Mouse (Mus musculus): ENCODE measurements around the gene Hcfc1. TPM values are rescaled to one million over a fixed set of nuclear protein-coding genes. Genes with fewer than 3 reads are reported as not detected.

Gene Hcfc1
- 40.4 and 41.4 TPM in 2 replicates for polyA plus RNA-seq (2015; fragmentation: Nextera tagmentation; extraction: Ambion mirVana)

- H3K9ac ChIP-seq (replicated peaks): peak within 1 kb of the TSS; percentile 62
- ATAC-seq (ENCODE audit: low FRiP score): peak; percentile 83
- H3K27ac ChIP-seq (replicated peaks): peak within 1 kb of the TSS; percentile 98
- peak within 1 kb of the TSS; percentile 61 for H3K4me2 ChIP-seq
- H3K27me3 ChIP-seq (replicated peaks): no peaks in the 10 kb centered on the region
- H3K4me1 ChIP-seq: peaks cover 29% of the 10 kb centered on the region
- WGBS: 19% methylated on average over 55 of the region's 58 CpGs
- H3K4me3 ChIP-seq (replicated peaks): peak within 1 kb of the TSS; percentile 65
- H3K36me3 ChIP-seq: no peaks in the 10 kb centered on the region
- no peaks in the 10 kb centered on the region for H3K9me3 ChIP-seq (replicated peaks)
These were observed at the start of gene Hcfc1 for GRCm38 (mm10) chrX:73966248-73967176. TSS of gene Hcfc1 (minus strand) at chrX:73966357.

DNA sequence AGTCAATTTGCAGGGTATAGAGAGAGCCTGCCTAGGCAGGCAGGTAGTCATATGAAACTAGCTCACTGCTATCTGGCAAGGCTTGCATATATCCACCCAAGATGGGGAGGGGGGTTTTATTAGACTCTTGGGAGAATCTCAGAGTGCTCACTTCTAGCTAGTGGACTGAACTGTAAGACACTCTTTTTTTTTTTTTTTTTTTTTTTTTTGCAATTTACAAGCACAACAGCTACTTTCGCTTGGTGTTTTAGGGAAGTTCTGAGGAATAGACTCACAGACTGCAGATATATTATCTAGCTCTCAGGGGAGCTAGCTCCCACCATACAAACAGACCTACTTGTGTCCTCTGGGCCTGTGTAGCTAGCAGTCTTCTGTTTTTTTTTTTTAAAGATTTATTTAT lies 48.4 kb upstream of the Hcfc1 start:
- Histone ChIP-seq H3K36me3 (no peaks in the 10 kb centered on the region), H3K9me3 (replicated peaks) (no peaks in the 10 kb centered on the region), H3K9ac (replicated peaks) (no peak overlapping the region), H3K4me2 (no peak overlapping the region), H3K27me3 (replicated peaks) (no peaks in the 10 kb centered on the region), H3K27ac (replicated peaks) (no peak overlapping the region), H3K4me3 (replicated peaks) (no peak overlapping the region), H3K4me1 (no peaks in the 10 kb centered on the region)
- no peak for ATAC-seq (ENCODE audit: low FRiP score)
- WGBS: 92% methylated on average over 1 of the region's 1 CpGs

GRCm38 (mm10) chrX:74008063-74008462 lies 41.9 kb upstream of the Hcfc1 start:
- Histone ChIP-seq H3K36me3 (no peaks in the 10 kb centered on the region), H3K9me3 (replicated peaks) (no peaks in the 10 kb centered on the region), H3K9ac (replicated peaks) (no peak overlapping the region), H3K27me3 (replicated peaks) (no peaks in the 10 kb centered on the region), H3K4me1 (no peaks in the 10 kb centered on the region), H3K27ac (replicated peaks) (no peak overlapping the region), H3K4me2 (no peak overlapping the region), H3K4me3 (replicated peaks) (no peak overlapping the region)
- 28% methylated on average over 8 of the region's 8 CpGs for WGBS
- no peak for ATAC-seq (ENCODE audit: low FRiP score)

GRCm38 (mm10) chrX:74006401-74006800 lies 40.2 kb upstream of the Hcfc1 start:
- Histone ChIP-seq H3K9me3 (replicated peaks) (no peaks in the 10 kb centered on the region), H3K4me2 (no peak overlapping the region), H3K27me3 (replicated peaks) (no peaks in the 10 kb centered on the region), H3K36me3 (no peaks in the 10 kb centered on the region), H3K4me1 (no peaks in the 10 kb centered on the region), H3K9ac (replicated peaks) (no peak overlapping the region), H3K27ac (replicated peaks) (no peak overlapping the region), H3K4me3 (replicated peaks) (no peak overlapping the region)
- no peak for ATAC-seq (ENCODE audit: low FRiP score)
- 81% methylated on average over 21 of the region's 21 CpGs for WGBS

- H3K9me3 ChIP-seq (replicated peaks): no peaks in the 10 kb centered on the region
- H3K27me3 ChIP-seq (replicated peaks): no peaks in the 10 kb centered on the region
- H3K4me2 ChIP-seq: no peak overlapping the region
- H3K4me1 ChIP-seq: peaks cover 4% of the 10 kb centered on the region; the same call in 1 of the 2 replicates
- no peak for ATAC-seq (ENCODE audit: low FRiP score)
- H3K36me3 ChIP-seq: no peaks in the 10 kb centered on the region
- no peak overlapping the region for H3K9ac ChIP-seq (replicated peaks)
- WGBS: 68% methylated on average over 2 of the region's 2 CpGs
- H3K27ac ChIP-seq (replicated peaks): no peak overlapping the region
- no peak overlapping the region for H3K4me3 ChIP-seq (replicated peaks)
These were observed 37.5 kb upstream of the Hcfc1 start for GRCm38 (mm10) chrX:74003644-74004043.

DNA sequence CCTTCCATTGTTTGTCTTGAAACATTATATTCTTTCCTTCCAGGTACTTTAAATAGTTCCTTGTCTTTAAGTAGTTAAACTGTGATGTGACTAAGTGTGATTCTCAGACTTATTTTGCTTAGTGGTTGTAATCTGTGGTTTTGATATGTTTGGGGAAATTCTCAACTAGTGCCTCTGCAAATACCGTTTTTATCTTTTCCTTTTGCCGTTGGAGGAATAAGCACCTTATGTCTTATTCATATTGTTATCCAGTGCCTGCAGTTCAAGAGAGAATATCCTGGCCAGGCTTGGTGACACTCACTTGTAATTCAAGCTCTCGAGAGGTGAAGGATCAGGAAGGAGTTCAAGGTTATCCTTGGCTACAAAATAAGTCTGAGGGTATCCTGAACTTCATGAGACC lies 34.9 kb upstream of the Hcfc1 start:
- H3K9ac ChIP-seq (replicated peaks): no peak overlapping the region
- 95% methylated on average over 3 of the region's 3 CpGs for WGBS
- H3K4me2 ChIP-seq: no peak overlapping the region
- no peaks in the 10 kb centered on the region for H3K9me3 ChIP-seq (replicated peaks)
- ATAC-seq (ENCODE audit: low FRiP score): no peak
- H3K4me3 ChIP-seq (replicated peaks): no peak overlapping the region
- no peaks in the 10 kb centered on the region for H3K36me3 ChIP-seq
- no peak overlapping the region for H3K27ac ChIP-seq (replicated peaks)
- H3K4me1 ChIP-seq: peaks cover 6% of the 10 kb centered on the region; the same call in 1 of the 2 replicates
- H3K27me3 ChIP-seq (replicated peaks): no peaks in the 10 kb centered on the region

GRCm38 (mm10) chrX:73998911-73999869 lies 33.0 kb upstream of the Hcfc1 start:
- no peaks in the 10 kb centered on the region for H3K27me3 ChIP-seq (replicated peaks)
- H3K36me3 ChIP-seq: no peaks in the 10 kb centered on the region
- no peaks in the 10 kb centered on the region for H3K9me3 ChIP-seq (replicated peaks)
- H3K4me3 ChIP-seq (replicated peaks): no peak overlapping the region
- ATAC-seq (ENCODE audit: low FRiP score): peak; percentile 93
- H3K4me2 ChIP-seq: peak overlapping the region; percentile 35
- H3K9ac ChIP-seq (replicated peaks): no peak overlapping the region
- peak overlapping the region; percentile 78 for H3K27ac ChIP-seq (replicated peaks)
- WGBS: 19% methylated on average over 8 of the region's 8 CpGs
- peaks cover 6% of the 10 kb centered on the region; the same call in 1 of the 2 replicates for H3K4me1 ChIP-seq

- H3K36me3 ChIP-seq: no peaks in the 10 kb centered on the region
- H3K9ac ChIP-seq (replicated peaks): no peak overlapping the region
- no peaks in the 10 kb centered on the region for H3K4me1 ChIP-seq
- no peak overlapping the region for H3K4me2 ChIP-seq
- no peak overlapping the region for H3K4me3 ChIP-seq (replicated peaks)
- H3K9me3 ChIP-seq (replicated peaks): no peaks in the 10 kb centered on the region
- no peak overlapping the region for H3K27ac ChIP-seq (replicated peaks)
- no peak for ATAC-seq (ENCODE audit: low FRiP score)
- no peaks in the 10 kb centered on the region for H3K27me3 ChIP-seq (replicated peaks)
- 70% methylated on average over 1 of the region's 1 CpGs for WGBS
These were observed 11.6 kb upstream of the Hcfc1 start for GRCm38 (mm10) chrX:73977783-73978182.

DNA sequence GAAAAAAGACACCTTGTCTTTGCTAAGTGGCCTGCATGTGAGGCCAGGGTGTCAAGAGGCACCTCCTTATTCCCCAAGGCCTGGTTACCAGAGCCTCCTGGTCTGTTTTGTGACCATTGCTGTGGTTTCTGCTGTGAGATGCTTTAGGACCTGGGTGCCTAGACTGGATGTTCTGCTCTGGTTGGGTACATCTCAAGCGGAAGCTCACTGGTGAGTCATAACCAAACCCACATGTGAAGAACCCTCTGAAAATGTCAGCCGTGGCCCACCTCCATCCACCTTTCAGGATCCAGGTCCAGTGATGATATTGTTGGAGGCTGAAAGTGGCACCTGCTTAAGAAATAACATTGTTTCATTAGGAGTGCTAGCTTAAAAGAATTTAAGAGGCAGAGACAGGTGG lies 10.1 kb upstream of the Hcfc1 start:
- Histone ChIP-seq H3K27ac (replicated peaks) (no peak overlapping the region), H3K9me3 (replicated peaks) (no peaks in the 10 kb centered on the region), H3K27me3 (replicated peaks) (no peaks in the 10 kb centered on the region), H3K36me3 (no peaks in the 10 kb centered on the region), H3K4me2 (no peak overlapping the region), H3K4me1 (no peaks in the 10 kb centered on the region), H3K9ac (replicated peaks) (no peak overlapping the region), H3K4me3 (replicated peaks) (no peak overlapping the region)
- WGBS: 98% methylated on average over 2 of the region's 2 CpGs
- ATAC-seq (ENCODE audit: low FRiP score): no peak

GRCm38 (mm10) chrX:73972774-73973173 lies 6.6 kb upstream of the Hcfc1 start:
- no peaks in the 10 kb centered on the region for H3K9me3 ChIP-seq (replicated peaks)
- H3K27me3 ChIP-seq (replicated peaks): no peaks in the 10 kb centered on the region
- WGBS: 75% methylated on average over 4 of the region's 4 CpGs
- no peaks in the 10 kb centered on the region for H3K4me1 ChIP-seq
- no peak overlapping the region for H3K4me2 ChIP-seq
- H3K4me3 ChIP-seq (replicated peaks): no peak overlapping the region
- H3K27ac ChIP-seq (replicated peaks): no peak overlapping the region
- ATAC-seq (ENCODE audit: low FRiP score): no peak
- H3K9ac ChIP-seq (replicated peaks): no peak overlapping the region
- no peaks in the 10 kb centered on the region for H3K36me3 ChIP-seq

GRCm38 (mm10) chrX:73970781-73971180 lies 4.6 kb upstream of the Hcfc1 start:
- H3K4me3 ChIP-seq (replicated peaks): no peak overlapping the region
- no peak for ATAC-seq (ENCODE audit: low FRiP score)
- H3K9ac ChIP-seq (replicated peaks): no peak overlapping the region
- H3K4me2 ChIP-seq: no peak overlapping the region
- H3K27me3 ChIP-seq (replicated peaks): no peaks in the 10 kb centered on the region
- H3K36me3 ChIP-seq: no peaks in the 10 kb centered on the region
- H3K9me3 ChIP-seq (replicated peaks): no peaks in the 10 kb centered on the region
- no peak overlapping the region for H3K27ac ChIP-seq (replicated peaks)
- H3K4me1 ChIP-seq: no peaks in the 10 kb centered on the region

All from neural tube, embryonic 15.5 days (tissue).